Mouse (Mus musculus): ENCODE measurements at regions not wholly inside any gene's neighbourhood (a gene's known extent, or its start where the extent isn't known, plus 50 kb on each side); places are given as distances from the start of the nearest gene placed in this dataset.

GRCm38 (mm10) chr1:96519347-96519746 is 352.6 kb downstream of the Slco4c1 start:
- no peak overlapping the region for H3K4me3 ChIP-seq (replicated peaks; ENCODE audit: low read length)
- no peaks in the 10 kb centered on the region for H3K36me3 ChIP-seq (ENCODE audit: control insufficient read depth, insufficient read depth, low read length)
- H3K4me2 ChIP-seq (replicated peaks; ENCODE audit: low read depth, low read length, severe bottlenecking) = no peak overlapping the region
- WGBS = 88% methylated on average over 3 of the region's 3 CpGs
- no peaks in the 10 kb centered on the region for H3K27me3 ChIP-seq (ENCODE audit: control insufficient read depth, insufficient read depth, low read length)
- no peak for TF ChIP-seq POLR2A (IDR thresholded peaks at IDR 0.05; ENCODE audit: borderline replicate concordance, extremely low read depth, insufficient read depth, insufficient read length)
- no peak overlapping the region for H3K27ac ChIP-seq (replicated peaks; ENCODE audit: low read depth, low read length)
- H3K4me1 ChIP-seq (ENCODE audit: control insufficient read depth, insufficient read depth, low read length) = no peaks in the 10 kb centered on the region
- DNase-seq (ENCODE audit: low spot score) = no peak
- H3K9ac ChIP-seq (ENCODE audit: low read depth, low read length, severe bottlenecking) = no peak overlapping the region
- no peak; the same call in 1 of the 2 replicates for ATAC-seq (ENCODE audit: low FRiP score, low read depth)
- H3K9me3 ChIP-seq (ENCODE audit: control insufficient read depth, low read length) = no peaks in the 10 kb centered on the region

- Histone ChIP-seq H3K27ac (replicated peaks; ENCODE audit: low read depth, low read length) (no peak overlapping the region), H3K27me3 (ENCODE audit: control insufficient read depth, insufficient read depth, low read length) (no peaks in the 10 kb centered on the region), H3K4me1 (ENCODE audit: control insufficient read depth, insufficient read depth, low read length) (no peaks in the 10 kb centered on the region), H3K36me3 (ENCODE audit: control insufficient read depth, insufficient read depth, low read length) (no peaks in the 10 kb centered on the region), H3K9ac (ENCODE audit: low read depth, low read length, severe bottlenecking) (no peak overlapping the region), H3K9me3 (ENCODE audit: control insufficient read depth, low read length) (no peaks in the 10 kb centered on the region), H3K4me3 (replicated peaks; ENCODE audit: low read length) (no peak overlapping the region), H3K4me2 (replicated peaks; ENCODE audit: low read depth, low read length, severe bottlenecking) (no peak overlapping the region)
- ATAC-seq (ENCODE audit: low FRiP score, low read depth) = no peak
- no peak for TF ChIP-seq POLR2A (IDR thresholded peaks at IDR 0.05; ENCODE audit: borderline replicate concordance, extremely low read depth, insufficient read depth, insufficient read length)
- no peak for DNase-seq (ENCODE audit: low spot score)
These were observed 371.0 kb downstream of the Slco4c1 start for GRCm38 (mm10) chr1:96501007-96501406.

- H3K36me3 ChIP-seq (ENCODE audit: control insufficient read depth, insufficient read depth, low read length) = no peaks in the 10 kb centered on the region
- no peak overlapping the region for H3K27ac ChIP-seq (replicated peaks; ENCODE audit: low read depth, low read length)
- TF ChIP-seq POLR2A (IDR thresholded peaks at IDR 0.05; ENCODE audit: borderline replicate concordance, extremely low read depth, insufficient read depth, insufficient read length) = no peak
- no peak overlapping the region for H3K4me2 ChIP-seq (replicated peaks; ENCODE audit: low read depth, low read length, severe bottlenecking)
- H3K9ac ChIP-seq (ENCODE audit: low read depth, low read length, severe bottlenecking) = no peak overlapping the region
- no peaks in the 10 kb centered on the region for H3K4me1 ChIP-seq (ENCODE audit: control insufficient read depth, insufficient read depth, low read length)
- H3K27me3 ChIP-seq (ENCODE audit: control insufficient read depth, insufficient read depth, low read length) = no peaks in the 10 kb centered on the region
- no peak overlapping the region for H3K4me3 ChIP-seq (replicated peaks; ENCODE audit: low read length)
- 75% methylated on average over 1 of the region's 1 CpGs for WGBS
- H3K9me3 ChIP-seq (ENCODE audit: control insufficient read depth, low read length) = no peaks in the 10 kb centered on the region
- DNase-seq (ENCODE audit: low spot score) = no peak
- no peak for ATAC-seq (ENCODE audit: low FRiP score, low read depth)
These were observed 389.2 kb downstream of the Slco4c1 start for GRCm38 (mm10) chr1:96482816-96483215.

GRCm38 (mm10) chr1:96450852-96451251 is 421.1 kb downstream of the Slco4c1 start:
- H3K4me1 ChIP-seq (ENCODE audit: control insufficient read depth, insufficient read depth, low read length) = no peaks in the 10 kb centered on the region
- H3K4me2 ChIP-seq (replicated peaks; ENCODE audit: low read depth, low read length, severe bottlenecking) = no peak overlapping the region
- ATAC-seq (ENCODE audit: low FRiP score, low read depth) = no peak
- no peak for DNase-seq (ENCODE audit: low spot score)
- WGBS = 60% methylated on average over 1 of the region's 1 CpGs
- TF ChIP-seq POLR2A (IDR thresholded peaks at IDR 0.05; ENCODE audit: borderline replicate concordance, extremely low read depth, insufficient read depth, insufficient read length) = no peak
- H3K27me3 ChIP-seq (ENCODE audit: control insufficient read depth, insufficient read depth, low read length) = no peaks in the 10 kb centered on the region
- no peaks in the 10 kb centered on the region for H3K36me3 ChIP-seq (ENCODE audit: control insufficient read depth, insufficient read depth, low read length)
- H3K9me3 ChIP-seq (ENCODE audit: control insufficient read depth, low read length) = no peaks in the 10 kb centered on the region
- no peak overlapping the region for H3K9ac ChIP-seq (ENCODE audit: low read depth, low read length, severe bottlenecking)
- H3K27ac ChIP-seq (replicated peaks; ENCODE audit: low read depth, low read length) = no peak overlapping the region
- no peak overlapping the region for H3K4me3 ChIP-seq (replicated peaks; ENCODE audit: low read length)

GRCm38 (mm10) chr1:96445215-96445614 is 426.8 kb downstream of the Slco4c1 start:
- Histone ChIP-seq H3K9me3 (ENCODE audit: control insufficient read depth, low read length) (no peaks in the 10 kb centered on the region), H3K4me3 (replicated peaks; ENCODE audit: low read length) (no peak overlapping the region), H3K9ac (ENCODE audit: low read depth, low read length, severe bottlenecking) (no peak overlapping the region), H3K27ac (replicated peaks; ENCODE audit: low read depth, low read length) (no peak overlapping the region), H3K4me2 (replicated peaks; ENCODE audit: low read depth, low read length, severe bottlenecking) (no peak overlapping the region), H3K36me3 (ENCODE audit: control insufficient read depth, insufficient read depth, low read length) (no peaks in the 10 kb centered on the region), H3K4me1 (ENCODE audit: control insufficient read depth, insufficient read depth, low read length) (no peaks in the 10 kb centered on the region), H3K27me3 (ENCODE audit: control insufficient read depth, insufficient read depth, low read length) (no peaks in the 10 kb centered on the region)
- ATAC-seq (ENCODE audit: low FRiP score, low read depth) (no peak), DNase-seq (ENCODE audit: low spot score) (no peak)
- WGBS = 88% methylated on average over 1 of the region's 1 CpGs
- no peak for TF ChIP-seq POLR2A (IDR thresholded peaks at IDR 0.05; ENCODE audit: borderline replicate concordance, extremely low read depth, insufficient read depth, insufficient read length)

GRCm38 (mm10) chr1:96433057-96433456 is 438.9 kb downstream of the Slco4c1 start:
- no peak for TF ChIP-seq POLR2A (IDR thresholded peaks at IDR 0.05; ENCODE audit: borderline replicate concordance, extremely low read depth, insufficient read depth, insufficient read length)
- H3K4me2 ChIP-seq (replicated peaks; ENCODE audit: low read depth, low read length, severe bottlenecking) = no peak overlapping the region

More at GRCm38 (mm10) chr1:96433057-96433456, 438.9 kb downstream of the Slco4c1 start:
- 78% methylated on average over 2 of the region's 2 CpGs for WGBS
- no peak overlapping the region for H3K9ac ChIP-seq (ENCODE audit: low read depth, low read length, severe bottlenecking)
- DNase-seq (ENCODE audit: low spot score) = no peak
- no peaks in the 10 kb centered on the region for H3K9me3 ChIP-seq (ENCODE audit: control insufficient read depth, low read length)
- no peak overlapping the region for H3K4me3 ChIP-seq (replicated peaks; ENCODE audit: low read length)
- no peaks in the 10 kb centered on the region for H3K4me1 ChIP-seq (ENCODE audit: control insufficient read depth, insufficient read depth, low read length)
- H3K27me3 ChIP-seq (ENCODE audit: control insufficient read depth, insufficient read depth, low read length) = no peaks in the 10 kb centered on the region
- no peak for ATAC-seq (ENCODE audit: low FRiP score, low read depth)
- H3K36me3 ChIP-seq (ENCODE audit: control insufficient read depth, insufficient read depth, low read length) = no peaks in the 10 kb centered on the region
- H3K27ac ChIP-seq (replicated peaks; ENCODE audit: low read depth, low read length) = no peak overlapping the region
